Mouse (Mus musculus): ENCODE results near the gene Trim46. TPM values are rescaled to one million over a fixed set of nuclear protein-coding genes. Genes with fewer than 3 reads are reported as not detected.

Gene Trim46
- polyA plus RNA-seq, 1 experiment: 2.1 TPM

GRCm38 (mm10) chr3:89238494-89238893, 7.6 kb downstream of the Trim46 start:
- no peak for DNase-seq (ENCODE audit: low read depth, low spot score)
- WGBS: 39% methylated on average over 12 of the region's 12 CpGs

GRCm38 (mm10) chr3:89237682-89238081, 8.4 kb downstream of the Trim46 start:
- 47% methylated on average over 21 of the region's 21 CpGs for WGBS

GRCm38 (mm10) chr3:89236516-89236915, 9.6 kb downstream of the Trim46 start:
- DNase-seq (ENCODE audit: low read depth, low spot score): no peak
- whole genome bisulfite sequencing: 81% methylated on average over 10 of the region's 10 CpGs

More at GRCm38 (mm10) chr3:89237682-89238081, 8.4 kb downstream of the Trim46 start:
- no peak for DNase-seq (ENCODE audit: low read depth, low spot score)

GRCm38 (mm10) chr3:89233562-89234110, 12.5 kb downstream of the Trim46 start:
- 23% methylated on average over 14 of the region's 14 CpGs for WGBS
- DNase-seq (ENCODE audit: low read depth, low spot score): no peak

GRCm38 (mm10) chr3:89232614-89233013, 13.5 kb downstream of the Trim46 start:
- WGBS: 36% methylated on average over 6 of the region's 6 CpGs
- DNase-seq (ENCODE audit: low read depth, low spot score): no peak

GRCm38 (mm10) chr3:89231772-89232275, 14.3 kb downstream of the Trim46 start:
- DNase-seq (ENCODE audit: low read depth, low spot score): no peak
- 46% methylated on average over 16 of the region's 16 CpGs for WGBS

- DNase-seq (ENCODE audit: low read depth, low spot score): no peak
- WGBS: 30% methylated on average over 7 of the region's 7 CpGs
These were observed 14.8 kb downstream of the Trim46 start for GRCm38 (mm10) chr3:89231345-89231744.

GRCm38 (mm10) chr3:89230561-89230960, 15.5 kb downstream of the Trim46 start:
- 85% methylated on average over 2 of the region's 2 CpGs for WGBS
- no peak for DNase-seq (ENCODE audit: low read depth, low spot score)

GRCm38 (mm10) chr3:89229276-89229675, 16.8 kb downstream of the Trim46 start:
- no peak for DNase-seq (ENCODE audit: low read depth, low spot score)
- WGBS: 63% methylated on average over 4 of the region's 4 CpGs

GRCm38 (mm10) chr3:89228836-89229235, 17.3 kb downstream of the Trim46 start, which contains the start of gene Muc1:
Gene Muc1, plus strand, starts transcription at chr3:89229057.
- WGBS: 43% methylated on average over 10 of the region's 10 CpGs
- DNase-seq (ENCODE audit: low read depth, low spot score): no peak

- no peak for DNase-seq (ENCODE audit: low read depth, low spot score)
- WGBS: under 1% methylated on average over 20 of the region's 20 CpGs
These were observed 17.9 kb downstream of the Trim46 start for GRCm38 (mm10) chr3:89228180-89228549.

- WGBS: 5% methylated on average over 41 of the region's 41 CpGs
- DNase-seq (ENCODE audit: low read depth, low spot score): no peak
These were observed 18.6 kb downstream of the Trim46 start for GRCm38 (mm10) chr3:89227307-89228179.

- WGBS: 24% methylated on average over 21 of the region's 21 CpGs
- DNase-seq (ENCODE audit: low read depth, low spot score): no peak
These were observed 19.2 kb downstream of the Trim46 start, which contains the start of gene Mtx1 for GRCm38 (mm10) chr3:89226900-89227299. Gene Mtx1, minus strand, starts transcription at chr3:89227088.

- WGBS: 76% methylated on average over 11 of the region's 11 CpGs
- DNase-seq (ENCODE audit: low read depth, low spot score): no peak
These were observed 19.7 kb downstream of the Trim46 start for GRCm38 (mm10) chr3:89226361-89226760.

GRCm38 (mm10) chr3:89225918-89226317, 20.2 kb downstream of the Trim46 start:
- WGBS: 79% methylated on average over 4 of the region's 4 CpGs
- DNase-seq (ENCODE audit: low read depth, low spot score): no peak

- DNase-seq (ENCODE audit: low read depth, low spot score): no peak
- WGBS: 79% methylated on average over 12 of the region's 12 CpGs
These were observed 20.7 kb downstream of the Trim46 start for GRCm38 (mm10) chr3:89225321-89225815.

GRCm38 (mm10) chr3:89224796-89225195, 21.3 kb downstream of the Trim46 start:
- WGBS: 81% methylated on average over 11 of the region's 11 CpGs
- no peak for DNase-seq (ENCODE audit: low read depth, low spot score)

- 83% methylated on average over 5 of the region's 5 CpGs for WGBS
These were observed 24.9 kb downstream of the Trim46 start for GRCm38 (mm10) chr3:89221167-89221566.

GRCm38 (mm10) chr3:89219546-89219945, 26.6 kb downstream of the Trim46 start:
- DNase-seq (ENCODE audit: low read depth, low spot score): no peak
- WGBS: 60% methylated on average over 8 of the region's 8 CpGs

More at GRCm38 (mm10) chr3:89221167-89221566, 24.9 kb downstream of the Trim46 start:
- DNase-seq (ENCODE audit: low read depth, low spot score): no peak

- WGBS: 93% methylated on average over 1 of the region's 1 CpGs
- DNase-seq (ENCODE audit: low read depth, low spot score): no peak
These were observed 27.8 kb downstream of the Trim46 start for GRCm38 (mm10) chr3:89218271-89218670.
